Mouse (Mus musculus): ENCODE measurements around the gene Kcnrg.

- no peak for TF ChIP-seq POLR2A (IDR thresholded peaks at IDR 0.05; ENCODE audit: low read depth, low read length)
- TF ChIP-seq CTCF (IDR thresholded peaks at IDR 0.05; ENCODE audit: extremely low read depth, insufficient read depth, insufficient read length, insufficient replicate concordance) = no peak
Observed at GRCm38 (mm10) chr14:61597968-61598367, 9.3 kb upstream of the Kcnrg start, which contains the start of gene Trim13.

Data from spleen, adult 2 months (tissue).